Mouse (Mus musculus) small intestine, adult 2 months (tissue): ENCODE measurements around the gene Nfkbiz.

Experiments used
- CTCF ChIP-seq: fragments of 200-500 bp; IDR thresholded peaks from 2 replicates; pipeline ENCODE4 v1.5.1; 2012; ENCODE audit warnings: low read depth, mild to moderate bottlenecking, control low read depth, inconsistent platforms, low read length, moderate library complexity, mixed read lengths; ENCODE audit not compliant: insufficient replicate concordance, insufficient read length; ENCODE audit errors: extremely low read depth
- POLR2A ChIP-seq: fragments of 200-500 bp; IDR thresholded peaks from 2 replicates; pipeline ENCODE4 v1.6.1; 2012; ENCODE audit warnings: low read depth, mild to moderate bottlenecking, control low read depth, inconsistent platforms, low read length, moderate library complexity

DNA sequence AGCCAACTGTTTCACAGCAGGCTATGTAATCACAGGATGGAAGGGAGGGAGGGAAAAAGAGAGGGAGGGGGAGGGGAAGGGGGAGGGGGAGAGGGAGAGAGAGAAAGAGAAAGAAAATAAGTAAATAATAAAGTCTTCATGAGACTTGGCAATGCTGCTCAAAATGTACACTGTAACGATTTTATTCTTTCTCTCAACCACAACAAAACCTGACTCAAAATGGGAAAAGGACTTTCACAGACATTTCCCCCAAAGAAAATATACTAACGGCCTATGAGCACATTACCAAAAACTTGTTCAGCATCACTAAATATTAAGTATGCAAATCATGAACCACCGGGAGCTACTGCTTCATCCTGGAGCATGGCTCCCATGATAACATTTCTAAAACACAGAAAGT lies 54.8 kb downstream of the Nfkbiz start:
- TF ChIP-seq CTCF (no peak), POLR2A (no peak)
